Mouse (Mus musculus) left cerebral cortex, adult 2 months (tissue): ENCODE data around the gene Tti1. TPM values are rescaled to one million over a fixed set of nuclear protein-coding genes. Genes with fewer than 3 reads are reported as not detected.
"Not testable (repeated sequence)": the region's sequence is repeated elsewhere in the genome, so short reads cannot be mapped to it uniquely, and the experiment has no call there.

Experiments used
- DNase-seq, 2 experiments: peaks; one replicate each; pipeline ENCODE4 v3.0.0; 2021 to 2022; ENCODE audit warnings: low spot score in 2 of 2, mixed read lengths in 1 of 2; ENCODE audit errors: extremely low spot score in 1 of 2
- H3K27ac ChIP-seq: fragments of 200-600 bp; 2 replicates; pipeline ENCODE4 v1.8.1; 2022
- H3K4me3 ChIP-seq: fragments of 200-600 bp; 2 replicates; pipeline ENCODE4 v1.8.1; 2022
- CTCF ChIP-seq: fragments of 200-600 bp; IDR thresholded peaks from 2 replicates; pipeline ENCODE4 v1.8.1; 2022; ENCODE audit warnings: antibody characterized with exemption, mild to moderate bottlenecking, moderate library complexity
- intact Hi-C: fragments of 180-260 bp; cut with DNase I; formaldehyde crosslinking; loops from one replicate; pipeline ENCODE4 v1.15.1; 2025
- total RNA-seq, 2 experiments: library from RNA; stranded (reverse); gene quantifications; 2 replicates each; pipeline ENCODE4 v1.2.3; 2021

Tti1 gene
- total RNA-seq, 2 experiments from 2014 or later, result 20.6 to 22.7 TPM

DNA sequence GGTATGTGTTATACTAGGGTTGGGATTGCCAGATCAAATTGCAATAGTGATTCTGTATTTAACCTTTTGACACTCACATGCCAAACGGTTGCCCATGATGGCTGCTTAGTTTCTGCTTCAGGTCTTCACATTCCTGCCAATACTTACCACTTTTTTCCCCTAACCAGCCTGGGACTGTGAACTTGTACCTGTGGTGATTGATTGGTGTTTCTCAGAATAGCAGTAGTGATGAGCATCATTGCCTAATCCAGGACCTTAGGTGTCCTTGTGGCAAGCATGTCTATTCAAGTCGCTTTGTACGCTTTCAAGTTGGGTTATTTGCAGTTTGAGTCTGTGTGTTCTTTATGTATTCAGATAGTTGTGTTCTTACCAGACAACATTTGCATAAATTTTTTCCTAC, 34.8 kb upstream of the Tti1 start:
- DNase-seq, result no peak
- intact Hi-C loops, result no loop called here
- no peak for TF ChIP-seq CTCF
- no peak overlapping the region for H3K27ac ChIP-seq
- no peak overlapping the region for H3K4me3 ChIP-seq

DNA sequence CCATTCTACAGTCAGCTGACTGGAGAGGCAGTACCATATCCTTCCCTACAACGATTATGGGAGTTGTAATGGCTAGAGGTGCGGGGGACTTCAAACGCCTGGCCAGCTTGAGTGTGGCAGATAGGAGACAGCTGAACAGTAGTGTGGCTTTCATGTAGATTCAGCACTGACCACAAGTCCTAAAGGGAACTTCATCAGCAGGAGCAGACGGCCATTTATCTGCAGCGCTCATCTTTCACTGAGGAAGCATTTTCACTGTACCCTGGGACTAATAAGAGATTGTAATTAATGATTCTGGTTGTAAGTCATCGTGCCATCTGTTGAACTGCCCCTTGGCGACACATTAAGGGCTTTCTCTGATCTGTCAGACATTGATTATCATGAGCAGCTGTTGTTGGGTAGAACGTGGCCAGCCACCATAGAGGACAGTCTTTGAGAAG, 31.5 kb upstream of the Tti1 start:
- no peak overlapping the region for H3K4me3 ChIP-seq
- peak in 1 of 2 experiments; percentile 8 for DNase-seq
- TF ChIP-seq CTCF, result no peak
- intact Hi-C loops, result no loop called here
- no peak overlapping the region for H3K27ac ChIP-seq

DNA sequence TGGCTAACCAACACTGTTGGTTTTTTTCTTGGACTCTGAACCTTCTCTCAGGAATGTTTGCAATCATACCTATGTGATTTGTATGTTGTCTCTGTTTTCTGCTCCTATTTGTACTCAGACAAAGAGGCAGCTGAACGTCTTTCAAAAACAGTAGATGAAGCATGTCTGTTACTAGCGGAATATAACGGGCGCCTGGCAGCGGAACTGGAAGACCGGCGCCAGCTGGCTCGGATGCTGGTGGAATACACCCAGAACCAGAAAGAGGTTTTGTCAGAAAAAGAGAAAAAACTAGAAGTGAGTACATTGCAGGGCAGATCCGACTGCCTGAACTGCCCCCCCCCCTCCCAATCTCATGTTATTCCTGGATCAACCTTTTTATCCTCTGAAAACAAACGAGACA, 30.3 kb upstream of the Tti1 start:
- Histone ChIP-seq H3K27ac (no peak overlapping the region), H3K4me3 (no peak overlapping the region)
- intact Hi-C loops, result no loop called here
- no peak for TF ChIP-seq CTCF
- peak in 1 of 2 experiments; percentile 25 for DNase-seq

DNA sequence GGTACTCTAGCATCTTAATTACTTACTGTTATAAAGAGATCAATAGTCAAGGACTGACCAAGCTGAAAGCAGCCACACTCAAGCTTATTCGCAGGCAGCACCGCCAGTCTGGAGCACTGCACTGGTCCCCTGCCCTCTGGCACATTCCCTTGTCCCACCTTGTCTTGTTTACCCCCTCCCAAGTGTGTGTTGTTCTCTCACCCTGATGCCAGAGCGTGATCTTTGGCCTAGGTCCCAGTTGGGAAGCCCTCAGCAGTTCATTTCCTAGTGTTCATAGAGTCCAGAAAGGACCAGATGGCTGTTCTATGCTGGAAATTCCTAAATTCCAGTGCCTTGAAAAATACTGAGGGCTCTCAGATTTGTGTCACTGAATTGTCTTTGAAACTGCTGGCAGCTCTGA, 28.8 kb upstream of the Tti1 start:
- TF ChIP-seq CTCF, result no peak

DNA sequence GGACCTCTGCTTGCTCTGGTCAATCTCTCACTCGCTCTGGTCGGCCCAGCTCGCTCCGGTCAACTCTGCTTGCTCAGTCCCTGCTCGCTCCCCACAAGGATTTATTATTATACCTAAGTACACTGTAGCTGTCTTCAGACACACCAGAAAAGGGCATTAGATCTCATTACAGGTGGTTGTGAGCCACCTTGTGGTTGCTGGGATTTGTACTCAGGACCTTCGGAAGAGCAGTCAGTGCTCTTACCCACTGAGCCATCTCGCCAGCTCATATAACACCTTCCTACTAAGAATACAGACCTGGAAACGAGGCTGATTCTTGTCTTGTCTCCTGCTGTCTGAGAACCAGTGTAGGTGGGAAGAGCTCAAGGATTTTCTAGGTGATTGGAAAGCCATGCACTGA, 27.1 kb upstream of the Tti1 start:
- H3K4me3 ChIP-seq, intact Hi-C loops, DNase-seq, H3K27ac ChIP-seq: not testable (repeated sequence)

More for the DNA sequence above, 28.8 kb upstream of the Tti1 start:
- intact Hi-C loops, result no loop called here
- DNase-seq, result peak in 1 of 2 experiments; percentile 7
- no peak overlapping the region for H3K27ac ChIP-seq
- no peak overlapping the region for H3K4me3 ChIP-seq

DNA sequence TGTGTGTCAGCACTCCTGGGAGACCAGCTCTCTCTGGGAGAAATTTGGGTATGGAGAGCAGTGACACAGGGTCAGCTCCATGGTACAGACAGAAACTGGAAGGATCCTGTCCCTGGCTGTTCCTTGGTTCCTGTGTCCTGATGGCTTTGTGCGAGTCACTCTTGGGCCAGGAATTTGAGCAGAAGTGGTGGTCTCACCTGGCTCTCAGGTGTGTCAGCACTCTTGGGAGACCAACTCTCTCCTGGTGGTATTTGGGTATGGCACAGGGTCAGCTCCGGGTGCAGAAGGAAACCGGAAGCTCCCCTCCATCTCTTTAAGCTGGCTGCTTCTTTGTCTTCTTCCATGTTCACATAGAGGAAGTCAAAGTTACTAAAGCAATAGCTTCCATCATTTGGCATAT, 26.4 kb upstream of the Tti1 start:
- no peak for TF ChIP-seq CTCF
- intact Hi-C loops, result no loop called here
- no peak overlapping the region for H3K27ac ChIP-seq
- no peak for DNase-seq
- H3K4me3 ChIP-seq, result no peak overlapping the region

DNA sequence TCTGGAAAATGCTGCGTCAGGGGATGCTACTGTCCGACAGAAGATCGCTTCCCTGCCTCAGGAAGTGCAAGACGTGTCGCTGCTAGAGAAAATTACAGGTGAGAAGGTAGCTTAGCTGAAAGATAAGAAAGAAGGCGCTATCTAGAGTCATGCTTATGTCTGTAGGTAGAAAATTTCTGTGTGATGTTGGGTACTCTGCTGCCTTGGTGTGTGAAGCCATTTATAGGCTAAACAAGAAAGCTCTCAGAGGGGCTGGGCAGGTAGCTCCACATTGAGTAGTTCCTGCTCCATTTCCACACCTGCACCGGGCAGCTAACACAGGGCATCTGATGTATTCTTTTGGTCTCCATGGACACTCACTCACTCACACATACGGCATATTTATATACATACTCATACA, 21.9 kb upstream of the Tti1 start:
- no peak for TF ChIP-seq CTCF
- DNase-seq, result no peak
- intact Hi-C loops, result no loop called here
- no peak overlapping the region for H3K27ac ChIP-seq
- no peak overlapping the region for H3K4me3 ChIP-seq

DNA sequence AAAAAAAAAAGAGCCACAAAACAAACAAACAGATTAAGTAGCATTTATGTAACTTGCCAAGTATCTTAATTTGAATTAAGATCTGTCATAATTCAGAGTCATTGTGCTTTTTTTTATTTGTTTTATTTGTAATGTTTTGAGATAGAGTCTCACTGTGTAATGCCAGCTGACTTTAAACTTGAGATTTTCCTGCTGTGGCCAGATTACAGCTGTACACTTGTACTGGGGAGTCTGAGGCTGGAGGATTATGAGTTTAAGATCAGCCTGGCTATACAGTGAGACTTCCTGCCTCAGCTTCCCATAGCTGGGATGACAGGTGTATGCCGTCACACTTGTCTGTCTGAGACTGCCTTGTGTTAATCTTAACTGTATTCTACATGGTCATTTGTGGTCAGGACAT, 20.5 kb upstream of the Tti1 start:
- Histone ChIP-seq H3K27ac (no peak overlapping the region), H3K4me3 (no peak overlapping the region)
- TF ChIP-seq CTCF, result no peak
- peak in 1 of 2 experiments; percentile 3 for DNase-seq
- intact Hi-C loops, result loop anchor here (1.0 to 2.0 kb wide), 2 partner anchors 156 to 300 kb away; no protein-coding TSS in a partner anchor

DNA sequence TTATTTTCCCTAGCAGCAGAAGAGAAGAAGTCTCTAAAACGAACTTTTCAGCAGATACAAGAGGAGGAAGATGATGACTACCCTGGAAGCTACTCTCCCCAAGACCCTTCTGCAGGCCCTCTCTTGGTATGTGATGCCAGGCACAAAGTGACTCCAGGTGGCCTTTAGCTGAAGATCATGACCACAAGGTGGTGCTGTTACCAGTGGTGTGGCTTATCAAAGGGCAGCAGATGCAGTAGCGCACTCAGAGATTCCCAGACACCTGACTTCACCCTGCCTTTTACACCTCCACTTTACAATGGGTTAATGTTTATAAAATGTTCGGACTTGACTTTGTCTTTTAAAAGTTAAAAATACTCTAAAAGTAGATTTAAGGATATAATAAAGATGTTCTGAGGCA, 19.7 kb upstream of the Tti1 start:
- Histone ChIP-seq H3K4me3 (no peak overlapping the region), H3K27ac (no peak overlapping the region)
- peak; percentile 27 to 42 for DNase-seq
- intact Hi-C loops, result loop anchor here (1.0 to 2.0 kb wide), 2 partner anchors 156 to 301 kb away; no protein-coding TSS in a partner anchor
- TF ChIP-seq CTCF, result peak; percentile 70

DNA sequence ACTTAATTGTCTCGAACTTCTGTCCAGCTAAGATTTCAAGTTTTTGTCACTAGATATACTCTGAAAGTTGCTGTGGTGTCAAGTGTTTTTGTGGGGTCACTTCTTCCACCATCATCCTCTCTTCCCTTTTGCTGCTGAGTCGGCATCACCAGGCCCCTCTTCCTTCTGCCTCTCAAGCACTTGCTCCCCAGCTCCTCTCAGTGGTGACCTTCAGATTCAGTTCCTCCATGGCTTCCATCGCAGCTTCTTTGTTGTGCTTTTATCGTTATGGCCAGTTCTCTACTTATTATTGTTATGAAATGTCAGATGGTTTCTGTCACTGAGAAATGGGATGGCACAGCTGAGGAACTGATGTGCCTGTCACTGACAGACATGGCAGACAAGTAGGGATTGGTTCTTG, 18.0 kb upstream of the Tti1 start:
- no peak overlapping the region for H3K27ac ChIP-seq
- H3K4me3 ChIP-seq, result no peak overlapping the region
- DNase-seq, result no peak
- no peak for TF ChIP-seq CTCF
- intact Hi-C loops, result no loop called here

DNA sequence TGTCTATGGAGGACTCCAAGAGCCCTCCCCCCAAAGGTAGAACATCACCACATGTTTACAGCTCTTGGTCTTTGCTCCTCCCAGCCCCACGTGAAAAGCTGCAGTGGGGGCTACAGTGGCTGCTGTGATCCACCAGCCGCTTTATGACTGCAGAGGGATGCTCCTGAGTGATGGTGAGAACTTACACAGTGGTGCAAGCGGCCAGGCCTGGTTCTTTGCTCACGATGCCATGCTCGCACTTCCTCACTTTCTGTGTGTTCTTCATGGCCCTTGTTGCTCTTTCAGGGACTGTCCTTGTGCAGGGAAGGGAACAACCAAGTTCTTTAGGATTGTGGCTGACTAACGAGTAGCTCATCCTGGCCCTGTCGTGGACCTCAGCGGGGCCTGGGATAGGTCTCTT, 15.3 kb upstream of the Tti1 start:
- Histone ChIP-seq H3K27ac (no peak overlapping the region), H3K4me3 (no peak overlapping the region)
- no peak for DNase-seq
- TF ChIP-seq CTCF, result no peak
- intact Hi-C loops, result no loop called here

DNA sequence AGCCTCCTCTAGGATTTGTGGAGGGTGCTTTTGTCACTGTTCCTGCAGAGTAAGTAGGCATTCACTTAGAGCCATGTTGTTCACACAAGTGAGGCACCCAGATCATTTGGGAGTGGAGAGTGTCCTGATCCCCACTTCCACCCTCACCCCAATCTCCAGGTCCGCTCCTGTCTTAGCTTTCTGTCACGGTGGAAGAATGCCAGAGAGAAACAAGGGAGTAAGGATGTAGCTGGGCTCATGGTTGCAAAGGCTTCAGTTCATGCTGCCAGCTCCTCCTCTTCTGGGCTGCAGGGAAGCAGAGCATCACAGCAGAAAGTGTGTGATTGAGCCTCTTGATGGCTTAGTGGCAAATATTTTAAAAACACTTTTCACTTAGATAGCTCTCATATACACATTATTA, 12.2 kb upstream of the Tti1 start:
- DNase-seq, result no peak
- intact Hi-C loops, result no loop called here
- no peak overlapping the region for H3K4me3 ChIP-seq
- H3K27ac ChIP-seq, result no peak overlapping the region
- TF ChIP-seq CTCF, result no peak

DNA sequence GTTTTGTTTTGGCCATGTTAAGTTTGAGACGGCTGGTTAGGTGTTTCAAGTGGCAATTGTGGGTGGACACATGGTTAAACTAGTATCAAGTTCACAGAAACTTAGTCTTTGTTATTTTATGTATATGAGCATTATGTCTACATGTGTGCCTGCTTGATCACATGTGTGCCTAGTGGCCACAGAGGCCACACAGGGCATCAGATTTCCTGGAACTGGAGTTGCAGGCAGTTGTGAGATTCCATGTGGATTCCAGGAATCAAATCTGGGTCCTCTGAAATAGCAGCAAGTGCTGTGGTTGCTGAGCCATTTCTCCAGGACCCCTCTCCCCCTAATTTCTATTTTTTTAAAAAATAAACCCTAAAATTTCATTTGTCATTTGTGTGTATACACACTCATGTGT, 11.4 kb upstream of the Tti1 start:
- no peak for DNase-seq
- no peak for TF ChIP-seq CTCF
- no peak overlapping the region for H3K4me3 ChIP-seq
- intact Hi-C loops, result no loop called here
- H3K27ac ChIP-seq, result no peak overlapping the region

DNA sequence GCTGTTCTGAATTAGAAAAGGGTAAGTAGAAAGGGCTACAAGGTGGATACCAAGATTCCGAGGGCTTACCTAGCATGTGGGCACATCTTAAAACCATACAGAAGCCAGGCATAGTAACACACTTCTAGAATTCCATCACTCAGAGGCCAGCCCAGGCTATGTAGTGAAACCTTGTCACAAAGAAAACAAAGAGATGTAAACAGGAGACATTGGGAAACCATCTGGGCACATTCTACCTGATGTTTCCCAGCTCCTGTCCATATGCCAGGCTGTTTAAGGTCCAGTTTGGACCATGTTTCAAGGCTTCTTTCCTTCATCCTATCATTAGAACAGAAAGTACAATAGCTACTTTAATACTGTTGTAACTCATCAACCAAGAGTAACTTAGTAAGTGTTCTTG, 9.3 kb upstream of the Tti1 start:
- intact Hi-C loops, result no loop called here
- no peak for TF ChIP-seq CTCF
- DNase-seq, result no peak

More for the DNA sequence above, 9.3 kb upstream of the Tti1 start:
- H3K4me3 ChIP-seq, result no peak overlapping the region
- no peak overlapping the region for H3K27ac ChIP-seq
